Mouse (Mus musculus) ovary, postnatal 36 days (tissue): ENCODE results near the gene Zc3h10.
"Not testable (repeated sequence)": the region's sequence is repeated elsewhere in the genome, so short reads cannot be mapped to it uniquely, and the experiment has no call there.

Experiments used
- DNase-seq: peaks from one replicate; pipeline ENCODE4 v3.0.0; 2022; ENCODE audit warnings: low spot score, mixed read lengths

Zc3h10 gene

GRCm38 (mm10) chr10:128547361-128548032, at the start of gene Zc3h10:
Gene Zc3h10 (minus strand): TSS chr10:128547774.
- DNase-seq, result peak; percentile 91

DNA sequence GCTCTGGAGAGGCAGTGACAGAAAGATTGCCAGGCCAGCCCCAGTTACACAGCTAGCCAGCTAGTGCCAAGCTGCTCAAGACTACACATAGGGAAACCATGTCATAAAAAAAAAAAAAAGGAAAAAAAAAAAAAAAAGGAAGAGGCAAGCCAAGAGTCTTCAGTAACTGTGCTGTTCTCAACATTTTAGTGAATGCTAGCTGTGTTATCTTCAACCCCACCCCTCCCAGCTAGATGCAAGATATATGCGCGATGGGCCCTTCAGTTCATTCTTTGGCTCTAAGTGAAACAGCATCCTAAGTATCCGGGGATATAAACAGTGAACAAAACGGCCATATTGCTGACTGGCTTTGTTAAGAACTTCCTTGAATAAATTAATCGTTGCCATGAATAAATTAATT, 45.2 kb upstream of the Zc3h10 start:
- no peak for DNase-seq

DNA sequence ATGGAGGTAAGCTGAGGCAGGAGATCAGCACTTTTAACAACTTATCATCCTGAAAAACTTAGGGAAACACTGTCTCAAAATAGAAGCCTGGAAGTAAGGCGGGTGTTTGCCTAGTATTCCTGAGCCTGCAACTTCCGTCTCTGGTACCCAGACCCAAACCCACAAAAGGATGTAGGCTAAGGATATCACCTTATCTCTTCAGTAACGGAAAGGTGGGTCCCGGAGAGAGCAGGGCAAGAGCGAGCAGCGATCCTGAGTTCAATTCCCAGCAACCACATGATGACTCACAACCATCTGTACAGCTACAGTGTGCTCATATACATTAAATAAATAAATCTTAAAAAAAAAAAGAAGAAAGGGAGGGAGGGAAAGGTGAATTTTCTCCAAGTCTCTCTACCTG, 43.9 kb upstream of the Zc3h10 start:
- DNase-seq, result no peak

DNA sequence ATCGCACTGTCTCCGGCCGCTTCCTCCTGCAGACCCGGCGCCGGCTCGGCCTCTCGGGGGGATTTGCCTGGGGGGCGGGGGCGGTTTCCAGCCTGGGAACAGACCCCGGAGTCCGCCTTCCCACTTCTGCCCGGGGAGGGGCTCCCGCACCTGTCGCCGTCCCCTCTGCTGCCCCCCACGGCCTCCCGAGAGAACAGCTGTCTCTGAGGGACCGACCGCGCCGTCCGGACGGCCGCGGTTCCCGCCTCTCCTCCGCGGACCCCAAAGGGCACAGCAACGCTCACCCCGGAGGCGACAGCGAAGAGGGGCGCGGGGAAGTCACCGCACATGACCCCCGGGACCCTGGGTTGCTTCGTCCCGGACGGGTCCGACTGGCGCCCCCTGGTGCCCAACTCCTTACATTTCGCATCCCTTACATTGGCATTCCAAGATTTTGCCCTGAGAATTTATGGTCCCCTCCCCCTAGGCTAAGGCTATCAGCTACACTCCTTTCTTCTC, 42.7 kb upstream of the Zc3h10 start:
- peak; percentile 68 for DNase-seq

GRCm38 (mm10) chr10:128589464-128590192, 42.1 kb upstream of the Zc3h10 start, which contains the start of gene Erbb3:
Gene Erbb3 (minus strand): TSS chr10:128589652.
- DNase-seq, result peak; percentile 48

DNA sequence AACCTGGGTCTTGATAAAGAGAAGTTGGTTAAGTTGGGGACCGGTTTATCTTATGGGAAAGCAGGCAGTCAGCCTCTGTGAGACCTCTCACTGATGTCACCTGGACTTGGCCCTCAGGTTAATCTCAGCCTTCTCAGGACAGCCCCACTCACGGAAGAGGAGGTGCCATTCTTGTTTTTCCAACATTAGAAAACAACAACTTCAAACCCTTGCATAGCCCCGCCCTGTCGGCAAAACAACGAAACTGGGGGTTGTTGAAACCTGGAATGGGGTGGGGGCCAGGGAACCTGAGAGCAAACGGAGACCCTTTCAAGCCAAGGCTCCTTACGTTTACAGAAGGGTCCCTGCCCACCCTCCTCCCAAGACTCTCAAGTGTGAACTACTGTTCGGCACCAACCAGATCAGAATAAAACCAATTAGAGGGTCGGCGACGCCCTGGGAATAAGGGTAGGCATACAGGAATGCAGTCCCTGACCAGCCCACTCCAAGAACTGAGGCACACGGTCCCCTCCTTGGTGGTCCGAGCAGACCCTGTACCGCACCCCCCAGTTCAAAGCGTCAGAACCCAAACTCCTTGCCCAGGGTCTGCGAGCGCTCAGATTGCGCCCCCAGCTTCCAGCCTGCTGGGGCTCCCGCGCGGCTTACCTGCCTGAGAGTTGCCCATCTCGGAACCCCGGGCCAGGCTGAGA, 41.3 kb upstream of the Zc3h10 start:
- DNase-seq, result no peak

DNA sequence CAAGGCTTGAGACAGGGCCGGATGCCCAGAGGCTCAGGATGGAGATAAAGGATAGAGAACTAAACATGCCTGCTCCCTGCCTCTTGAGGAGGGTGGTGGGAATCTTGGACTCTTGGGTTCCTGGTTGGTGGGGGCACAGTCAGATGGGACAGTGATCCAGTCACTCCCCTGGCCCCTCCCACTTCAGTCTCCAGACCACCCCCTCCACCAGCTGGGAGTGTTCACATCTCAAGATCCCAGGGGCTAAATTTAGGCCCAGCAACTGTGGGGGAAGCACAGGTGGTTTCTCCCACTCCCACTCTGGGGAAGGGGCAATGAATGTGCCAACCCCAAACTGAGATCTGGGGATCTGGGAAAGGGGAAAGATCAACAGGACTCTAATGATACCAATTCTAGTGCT, 40.6 kb upstream of the Zc3h10 start:
- no peak for DNase-seq

DNA sequence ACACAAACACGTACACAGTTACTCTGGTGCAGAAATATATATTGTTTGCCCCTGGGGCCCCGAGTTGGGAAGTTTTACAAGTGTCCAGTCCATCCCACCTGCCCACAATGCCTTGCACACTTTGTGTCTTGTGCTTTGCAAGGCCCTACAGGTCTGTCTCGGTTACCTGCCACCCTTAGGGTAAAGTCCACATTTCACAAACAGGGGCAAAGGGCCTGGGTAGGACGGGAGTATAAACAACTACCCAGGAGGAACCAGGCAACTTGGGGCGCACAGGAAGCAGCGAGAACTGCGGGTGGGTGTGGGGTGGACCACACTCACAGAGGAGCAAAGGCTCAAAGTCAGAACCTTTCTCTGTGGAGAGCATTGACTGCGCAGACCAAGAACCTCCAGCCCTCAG, 40.1 kb upstream of the Zc3h10 start:
- DNase-seq, result no peak

DNA sequence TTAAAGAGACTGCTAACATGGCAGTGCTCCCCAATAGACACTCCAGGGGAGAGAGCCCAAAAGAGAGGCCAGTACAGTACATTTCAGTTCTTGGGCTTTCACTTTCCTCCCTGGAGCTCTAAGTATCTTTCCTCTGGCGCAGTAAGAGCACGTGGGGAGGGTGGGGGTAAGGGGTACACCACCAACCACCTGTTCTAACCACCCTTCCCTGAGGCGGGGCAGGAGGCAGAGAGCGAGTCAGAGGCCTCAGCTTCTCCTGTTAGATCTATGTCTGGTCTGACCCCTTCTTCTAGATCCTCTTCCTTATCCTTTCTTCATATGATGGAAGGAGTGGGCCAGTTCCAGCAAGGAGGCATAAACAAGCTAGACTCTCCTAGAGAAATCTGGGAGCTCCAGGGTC, 39.5 kb upstream of the Zc3h10 start:
- DNase-seq, result no peak

DNA sequence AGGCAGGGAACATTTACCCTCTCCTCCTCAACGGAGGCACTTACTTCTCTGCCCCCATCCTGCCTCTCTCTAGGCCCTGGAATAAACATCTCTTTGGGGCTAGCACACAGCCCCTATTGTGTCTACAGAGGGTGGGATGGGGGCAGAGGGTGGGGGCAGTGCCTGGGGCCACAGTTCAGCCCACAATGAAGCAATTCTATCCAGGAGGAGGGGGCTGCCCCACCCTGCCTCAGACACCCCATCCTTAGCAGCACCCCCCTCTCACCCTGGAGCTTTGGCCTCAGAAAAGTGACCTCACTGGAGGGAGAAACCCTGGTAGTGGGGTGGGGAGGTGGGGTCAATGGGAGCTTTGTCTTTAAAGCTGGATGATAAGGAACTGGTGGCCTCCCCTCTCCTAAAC, 39.0 kb upstream of the Zc3h10 start:
- DNase-seq, result no peak

DNA sequence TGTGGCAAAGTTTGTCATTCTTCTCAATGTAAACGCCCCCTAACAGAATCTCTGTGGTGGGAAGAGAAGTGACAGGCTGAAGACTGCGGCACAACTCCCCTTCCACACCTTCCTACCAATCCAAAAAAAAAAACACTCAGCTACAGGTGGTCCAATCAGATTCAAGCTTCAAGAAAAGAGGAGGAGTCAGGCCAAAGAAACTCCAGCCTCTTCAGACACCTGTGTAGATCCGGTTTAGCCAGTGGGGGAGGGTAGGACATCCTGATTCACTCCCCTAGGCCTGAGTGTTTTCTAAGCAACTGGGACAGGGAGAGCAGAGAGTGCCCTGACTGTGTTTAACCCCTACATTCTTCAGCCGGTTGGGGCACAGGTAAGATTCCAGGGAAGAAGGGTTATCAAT, 36.8 kb upstream of the Zc3h10 start:
- DNase-seq, result no peak

DNA sequence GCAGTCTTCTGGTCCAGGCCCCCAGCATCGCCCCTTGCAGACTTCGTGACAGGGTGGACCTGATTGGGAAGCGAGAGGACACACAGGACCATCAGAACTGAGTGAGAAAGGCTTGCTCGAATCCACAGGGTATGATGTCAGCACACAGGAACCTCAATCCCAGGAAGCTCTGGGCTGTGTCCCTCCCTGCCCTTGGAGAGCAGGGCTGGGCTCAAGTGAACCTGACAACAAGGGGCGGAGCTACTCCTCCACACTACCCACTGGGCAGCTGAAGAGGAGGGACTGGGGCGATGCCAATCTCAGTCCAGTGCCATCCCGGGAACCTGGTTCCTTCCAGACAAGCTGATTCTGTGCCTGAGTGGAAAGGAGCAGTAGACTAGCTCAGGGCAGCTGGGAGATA, 36.1 kb upstream of the Zc3h10 start:
- peak; percentile 65 for DNase-seq

DNA sequence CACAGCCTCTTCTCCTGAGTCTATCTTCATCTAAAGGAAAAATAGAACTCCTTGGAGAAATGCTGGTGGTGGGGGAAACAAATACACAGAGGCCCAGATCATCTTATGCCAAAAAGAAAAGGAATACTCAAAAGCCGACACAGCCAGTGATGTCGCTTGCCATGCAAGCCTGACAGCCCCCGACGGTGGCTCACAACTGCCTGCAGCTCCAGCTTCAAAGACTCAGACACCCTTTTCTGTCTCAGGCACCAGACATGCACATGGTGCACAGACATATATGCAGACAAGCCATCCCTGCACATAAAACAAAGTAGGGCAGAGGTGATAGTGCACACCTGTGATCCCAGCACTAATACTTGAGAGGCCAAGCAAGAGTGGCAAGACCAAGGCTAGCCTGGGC, 32.2 kb upstream of the Zc3h10 start:
- DNase-seq, result no peak

GRCm38 (mm10) chr10:128579298-128579697, 31.7 kb upstream of the Zc3h10 start:
- no peak for DNase-seq

- DNase-seq, result no peak
Observed at GRCm38 (mm10) chr10:128578330-128578729, 30.8 kb upstream of the Zc3h10 start.

GRCm38 (mm10) chr10:128575063-128575462, 27.5 kb upstream of the Zc3h10 start:
- DNase-seq, result no peak

- peak; percentile 99 for DNase-seq
Observed at GRCm38 (mm10) chr10:128565788-128566531, 18.4 kb upstream of the Zc3h10 start, which contains the start of gene Pa2g4. Gene Pa2g4 (minus strand): TSS chr10:128565987.

DNA sequence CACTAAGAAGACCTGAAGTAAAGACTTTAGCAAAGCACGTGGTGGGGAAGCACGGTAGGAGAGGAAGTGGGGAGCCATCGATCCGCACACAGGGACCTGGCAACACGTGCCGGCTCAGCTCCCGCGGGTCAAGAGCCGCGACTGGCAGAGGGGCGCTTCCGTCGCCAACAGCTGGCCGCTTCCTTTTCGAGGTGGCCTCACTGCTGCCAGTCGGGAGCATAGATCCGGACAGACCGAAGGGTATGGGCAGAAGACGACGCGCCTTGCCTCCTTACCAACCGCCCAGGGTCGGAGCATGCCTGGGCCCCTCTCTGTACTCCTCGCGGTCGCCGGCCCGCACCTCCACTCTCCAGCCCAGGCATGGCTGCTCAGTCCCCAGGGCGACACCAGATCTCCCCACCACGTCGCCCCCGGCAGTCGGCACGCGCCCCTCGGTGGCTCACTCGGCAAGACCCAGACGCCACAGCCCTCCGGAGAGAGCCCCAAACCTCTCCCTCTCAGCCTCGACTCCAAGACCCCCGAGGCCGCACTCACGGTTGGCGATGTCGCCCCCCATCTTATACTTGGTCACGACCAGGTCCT, 17.7 kb upstream of the Zc3h10 start:
- no peak for DNase-seq

DNA sequence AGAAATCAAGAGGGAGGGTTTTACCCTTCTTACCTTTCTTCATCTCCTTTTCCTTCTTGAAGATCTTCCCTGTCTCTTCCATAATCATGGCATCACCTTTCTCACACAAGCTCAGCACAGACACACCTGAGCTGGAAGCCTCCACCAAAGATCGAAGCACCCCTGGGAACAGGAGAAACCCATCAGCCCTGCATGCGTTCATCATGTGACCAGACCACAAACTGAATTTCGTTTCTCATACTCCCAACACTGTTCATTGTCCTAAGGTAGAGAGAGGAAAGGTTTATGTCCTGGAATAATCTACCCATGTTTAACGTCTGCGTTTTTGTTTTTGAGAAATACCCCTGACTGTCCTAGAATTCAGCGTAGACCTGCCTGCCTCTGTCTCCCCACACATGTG, 16.0 kb upstream of the Zc3h10 start:
- no peak for DNase-seq

DNA sequence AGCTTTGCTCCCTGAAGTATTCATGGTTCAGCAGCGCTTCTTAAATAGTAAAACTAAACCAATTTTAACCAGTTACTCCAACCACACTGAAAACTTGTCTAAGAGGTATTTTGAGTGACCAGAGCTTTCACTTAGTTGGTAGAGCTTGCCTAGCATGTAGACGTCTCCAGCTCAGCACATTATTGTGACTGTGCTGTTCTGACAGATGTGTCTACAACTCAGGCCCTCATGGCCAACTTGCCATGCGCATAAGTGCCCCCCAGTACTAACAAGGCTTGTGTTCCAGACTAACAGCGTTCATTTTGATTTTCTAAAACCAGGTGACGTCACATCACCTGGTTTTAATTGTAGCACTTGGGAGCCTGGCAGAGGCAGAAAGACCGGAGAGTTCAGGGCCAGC, 9.4 kb upstream of the Zc3h10 start:
- no peak for DNase-seq

- DNase-seq, result no peak
Observed at GRCm38 (mm10) chr10:128556286-128556685, 8.7 kb upstream of the Zc3h10 start.

DNA sequence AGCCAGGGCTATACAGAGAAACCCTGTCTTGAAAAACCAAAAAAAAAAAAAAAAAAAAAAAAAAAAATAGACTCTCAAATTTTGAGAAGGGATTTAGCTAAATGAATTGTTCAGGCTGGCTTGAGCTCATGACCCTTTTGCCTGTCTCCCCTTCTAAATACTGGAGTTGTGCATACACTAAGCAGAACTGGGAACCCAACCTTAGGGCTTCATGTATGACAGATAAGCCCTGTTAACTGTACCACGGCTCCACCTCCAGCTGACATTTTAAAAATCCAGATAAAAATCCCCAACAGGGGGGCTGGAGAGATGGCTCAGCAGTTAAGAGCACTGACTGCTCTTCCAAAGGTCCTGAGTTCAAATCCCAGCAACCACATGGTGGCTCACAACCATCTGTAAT, 8.0 kb upstream of the Zc3h10 start:
- DNase-seq, result not testable (repeated sequence)
